Mouse (Mus musculus) CH12.LX (cell line): ENCODE results near the gene Rslcan18. TPM values are rescaled to one million over a fixed set of nuclear protein-coding genes. Genes with fewer than 3 reads are reported as not detected.

ENCODE experiments used
- DNase-seq: peaks from one replicate; pipeline ENCODE4 v3.0.0-alpha.2; 2013; ENCODE audit errors: extremely low read depth
- H3K27ac ChIP-seq: 2 replicates; pipeline ENCODE4 v1.5.1; 2012; ENCODE audit warnings: low read depth, mild to moderate bottlenecking, control low read depth, moderate library complexity; ENCODE audit not compliant: insufficient read depth
- H3K27me3 ChIP-seq: replicated peaks from 2 replicates; pipeline ENCODE3; 2012; ENCODE audit warnings: inconsistent platforms
- H3K36me3 ChIP-seq, 2 experiments: replicated peaks in 1 of 2; 2 replicates each; pipeline versions ENCODE3 to v1.6.1; 2012; ENCODE audit warnings: inconsistent platforms in 1 of 2, low read length in 1 of 2, mild to moderate bottlenecking in 1 of 2, mixed read lengths in 1 of 2, moderate library complexity in 1 of 2; ENCODE audit not compliant: control insufficient read depth in 1 of 2, insufficient read depth in 1 of 2
- H3K4me1 ChIP-seq, 2 experiments: 2 replicates each; pipeline ENCODE4 v1.6.1; 2012; ENCODE audit warnings: inconsistent platforms in 1 of 2, moderate library complexity in 1 of 2; ENCODE audit not compliant: insufficient read depth in 2 of 2, control insufficient read depth in 1 of 2
- H3K4me2 ChIP-seq: 2 replicates; pipeline ENCODE4 v1.6.1; 2012; ENCODE audit warnings: low read depth, mild to moderate bottlenecking, control low read depth; ENCODE audit not compliant: poor library complexity, insufficient read depth, severe bottlenecking
- H3K4me3 ChIP-seq, 3 experiments: fragments of 150-350 bp in 1 of 3; sonication (generic) in 1 of 3; replicated peaks in 1 of 3; 2 replicates each; pipeline versions ENCODE3 to v1.5.1; 2011 to 2012; ENCODE audit warnings: low read depth in 2 of 3, low read length in 2 of 3, mild to moderate bottlenecking in 2 of 3, moderate library complexity in 2 of 3, control low read depth in 1 of 3, improper control_type of control experiment in 1 of 3, inconsistent platforms in 1 of 3, mixed read lengths in 1 of 3; ENCODE audit not compliant: poor library complexity in 1 of 3
- H3K79me2 ChIP-seq: replicated peaks from 2 replicates; pipeline ENCODE4 v1.6.1; 2012; ENCODE audit warnings: mild to moderate bottlenecking, moderate library complexity; ENCODE audit not compliant: control insufficient read depth, poor library complexity, insufficient read depth, severe bottlenecking; ENCODE audit errors: extremely low read depth
- H3K9ac ChIP-seq: 2 replicates; pipeline ENCODE4 v1.6.1; 2012; ENCODE audit warnings: low read depth, mild to moderate bottlenecking, control low read depth, moderate library complexity; ENCODE audit not compliant: insufficient read depth
- H3K9me3 ChIP-seq: replicated peaks from 2 replicates; pipeline ENCODE3; 2012; ENCODE audit warnings: low read length, inconsistent platforms, mixed read lengths
- BHLHE40 ChIP-seq: IDR thresholded peaks from 2 replicates; pipeline ENCODE4 v1.6.1; 2011; ENCODE audit warnings: mild to moderate bottlenecking, low read depth, low read length, improper control_type of control experiment
- CHD1 ChIP-seq: IDR thresholded peaks from 2 replicates; pipeline ENCODE4 v1.6.1; 2012; ENCODE audit warnings: low read depth, low read length, improper control_type of control experiment, inconsistent platforms
- CHD2 ChIP-seq: IDR thresholded peaks from 2 replicates; pipeline ENCODE4 v1.6.1; 2011; ENCODE audit warnings: low read length, improper control_type of control experiment
- CTCF ChIP-seq, 2 experiments: IDR thresholded peaks in 1 of 2; conservative IDR thresholded peaks in 1 of 2; 2 replicates each; pipeline ENCODE4 v1.5.1; 2011 to 2012; ENCODE audit warnings: low read depth in 2 of 2, low read length in 2 of 2, improper control_type of control experiment in 1 of 2, inconsistent platforms in 1 of 2, mild to moderate bottlenecking in 1 of 2, moderate library complexity in 1 of 2
- ELF1 ChIP-seq: IDR thresholded peaks from 2 replicates; pipeline ENCODE4 v1.6.1; 2014; ENCODE audit warnings: low read depth, mild to moderate bottlenecking, inconsistent platforms, low read length, improper control_type of control experiment
- EP300 ChIP-seq: IDR thresholded peaks from 2 replicates; pipeline ENCODE4 v1.6.1; 2011; ENCODE audit warnings: low read length, improper control_type of control experiment
- ETS1 ChIP-seq: conservative IDR thresholded peaks from 2 replicates; pipeline ENCODE4 v1.6.1; 2012; ENCODE audit warnings: low read depth, mild to moderate bottlenecking, inconsistent platforms, low read length, improper control_type of control experiment, moderate library complexity
- GABPA ChIP-seq: IDR thresholded peaks from 2 replicates; pipeline ENCODE4 v1.6.1; 2012; ENCODE audit warnings: low read depth, low read length, improper control_type of control experiment, inconsistent platforms; ENCODE audit not compliant: insufficient replicate concordance
- HCFC1 ChIP-seq: IDR thresholded peaks from 2 replicates; pipeline ENCODE4 v1.6.1; 2012; ENCODE audit warnings: low read depth, mild to moderate bottlenecking, inconsistent platforms, low read length, improper control_type of control experiment
- IRF4 ChIP-seq: IDR thresholded peaks from 2 replicates; pipeline ENCODE4 v1.6.1; 2014; ENCODE audit warnings: low read depth, mild to moderate bottlenecking, inconsistent platforms, low read length, improper control_type of control experiment
- JUN ChIP-seq: IDR thresholded peaks from 2 replicates; pipeline ENCODE4 v1.6.1; 2011; ENCODE audit warnings: low read depth, mild to moderate bottlenecking, low read length, improper control_type of control experiment, moderate library complexity; ENCODE audit not compliant: insufficient read depth
- JUND ChIP-seq: conservative IDR thresholded peaks from 2 replicates; pipeline ENCODE4 v1.6.1; 2011; ENCODE audit warnings: low read depth, low read length, improper control_type of control experiment
- KAT2A ChIP-seq: IDR thresholded peaks from 2 replicates; pipeline ENCODE4 v1.6.1; 2012; ENCODE audit warnings: low read length, improper control_type of control experiment, inconsistent platforms; ENCODE audit not compliant: insufficient replicate concordance
- MAFK ChIP-seq: IDR thresholded peaks from 2 replicates; pipeline ENCODE4 v1.6.1; 2011; ENCODE audit warnings: low read length, improper control_type of control experiment; ENCODE audit not compliant: insufficient replicate concordance
- MAX ChIP-seq: IDR thresholded peaks from 2 replicates; pipeline ENCODE4 v1.6.1; 2011; ENCODE audit warnings: low read length, improper control_type of control experiment
- MAZ ChIP-seq: IDR thresholded peaks from 2 replicates; pipeline ENCODE4 v1.6.1; 2012; ENCODE audit warnings: low read depth, mild to moderate bottlenecking, inconsistent platforms, low read length, improper control_type of control experiment, moderate library complexity
- MEF2A ChIP-seq: IDR thresholded peaks from 2 replicates; pipeline ENCODE4 v1.6.1; 2014; ENCODE audit warnings: low read depth, mild to moderate bottlenecking, inconsistent platforms, low read length, improper control_type of control experiment, borderline replicate concordance
- MXI1 ChIP-seq: IDR thresholded peaks from 2 replicates; pipeline ENCODE4 v1.6.1; 2011; ENCODE audit warnings: mild to moderate bottlenecking, low read depth, low read length, improper control_type of control experiment
- MYC ChIP-seq: IDR thresholded peaks from 2 replicates; pipeline ENCODE4 v1.6.1; 2011; ENCODE audit warnings: low read depth, mild to moderate bottlenecking, improper control_type of control experiment, low read length
- NELFE ChIP-seq: IDR thresholded peaks from 2 replicates; pipeline ENCODE4 v1.6.1; 2011; ENCODE audit warnings: low read depth, low read length, improper control_type of control experiment
- PAX5 ChIP-seq: IDR thresholded peaks from 2 replicates; pipeline ENCODE4 v1.6.1; 2012; ENCODE audit warnings: low read length, inconsistent platforms, mixed read lengths
- POLR2A ChIP-seq: IDR thresholded peaks from 2 replicates; pipeline ENCODE4 v1.6.1; 2011; ENCODE audit warnings: low read depth, mild to moderate bottlenecking, improper control_type of control experiment, low read length
- POLR2AphosphoS2 ChIP-seq: IDR thresholded peaks from 2 replicates; pipeline ENCODE4 v1.6.1; 2011; ENCODE audit warnings: low read depth, low read length, improper control_type of control experiment
- RAD21 ChIP-seq: IDR thresholded peaks from 2 replicates; pipeline ENCODE4 v1.6.1; 2011; ENCODE audit warnings: low read depth, mild to moderate bottlenecking, low read length, improper control_type of control experiment, moderate library complexity
- RCOR1 ChIP-seq: conservative IDR thresholded peaks from 2 replicates; pipeline ENCODE4 v1.6.1; 2012; ENCODE audit warnings: low read depth, mild to moderate bottlenecking, inconsistent platforms, low read length, improper control_type of control experiment
- SIN3A ChIP-seq: IDR thresholded peaks from 2 replicates; pipeline ENCODE4 v1.6.1; 2012; ENCODE audit warnings: low read length, improper control_type of control experiment, inconsistent platforms
- SMC3 ChIP-seq: IDR thresholded peaks from 2 replicates; pipeline ENCODE4 v1.6.1; 2011; ENCODE audit warnings: low read depth, low read length, improper control_type of control experiment
- TBP ChIP-seq: conservative IDR thresholded peaks from 2 replicates; pipeline ENCODE4 v1.6.1; 2011; ENCODE audit warnings: low read depth, low read length, improper control_type of control experiment
- TCF12 ChIP-seq: IDR thresholded peaks from 2 replicates; pipeline ENCODE4 v1.6.1; 2014; ENCODE audit warnings: low read depth, mild to moderate bottlenecking, inconsistent platforms, low read length, improper control_type of control experiment
- USF2 ChIP-seq: conservative IDR thresholded peaks from 2 replicates; pipeline ENCODE4 v1.6.1; 2011; ENCODE audit warnings: low read depth, low read length, improper control_type of control experiment
- ZC3H11A ChIP-seq: IDR thresholded peaks from 2 replicates; pipeline ENCODE4 v1.6.1; 2012; ENCODE audit warnings: low read depth, mild to moderate bottlenecking, inconsistent platforms, low read length, improper control_type of control experiment
- ZKSCAN1 ChIP-seq: IDR thresholded peaks from 2 replicates; pipeline ENCODE4 v1.6.1; 2012; ENCODE audit warnings: low read depth, inconsistent platforms, low read length, improper control_type of control experiment, borderline replicate concordance
- ZMIZ1 ChIP-seq: IDR thresholded peaks from 2 replicates; pipeline ENCODE4 v1.6.1; 2012; ENCODE audit warnings: low read depth, mild to moderate bottlenecking, inconsistent platforms, low read length, improper control_type of control experiment
- dilution Hi-C: fragments of 300-500 bp; cut with MboI; formaldehyde crosslinking; loops from 2 replicates; pipeline ENCODE4 v1.14.3; 2020; ENCODE audit warnings: low sequenced_read_pairs; ENCODE audit not compliant: extremely low pct_unique_long_range_greater_than_20kb, extremely low pct_ligation_motif_present
- in situ Hi-C: fragments of 300-500 bp; cut with MboI; formaldehyde crosslinking; loops from 3 replicates; pipeline ENCODE4 v1.14.3; 2019; ENCODE audit warnings: low sequenced_read_pairs, low pct_ligation_motif_present, low pct_unique_long_range_greater_than_20kb, mixed read lengths
- polyA plus RNA-seq: library from polyadenylated mRNA; unstranded; fragments of >175 nt; gene quantifications from 2 replicates; pipeline ENCODE4 v1.2.1, GENCODE M21; 2012; ENCODE audit warnings: low read depth; ENCODE audit not compliant: insufficient read length
- total RNA-seq, 2 experiments: library from RNA; depleted of rRNA; stranded (reverse); fragments of 300-350 nt in 1 of 2; fragments of >200 nt in 1 of 2; gene quantifications; 2 replicates each; pipeline ENCODE4 v1.2.3; 2012 to 2014

The Rslcan18 gene
- total and polyA plus RNA-seq, 3 experiments = 0.20 to 0.81 (median 0.55) TPM

DNA sequence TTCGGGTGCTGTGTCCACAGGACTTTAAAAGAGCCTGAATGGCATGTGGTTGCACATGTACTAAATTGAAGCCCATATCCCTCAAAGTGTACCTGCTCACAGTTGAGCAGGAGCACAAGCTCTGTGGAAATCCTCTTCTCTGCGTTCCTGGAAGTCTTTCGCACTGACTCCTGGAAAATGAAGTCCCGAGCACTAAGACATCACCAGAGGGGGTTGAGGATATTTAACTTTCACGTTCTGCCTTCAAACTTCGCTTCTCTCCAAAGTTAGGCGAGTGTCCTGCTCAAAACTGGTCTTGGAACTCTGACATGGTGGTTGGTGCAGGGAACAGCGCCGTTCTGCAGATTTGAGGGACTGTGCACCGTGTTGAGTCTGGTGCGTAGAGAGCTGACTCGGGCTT, 4.0 kb downstream of the Rslcan18 start:
- dilution Hi-C loops = no loop called here

DNA sequence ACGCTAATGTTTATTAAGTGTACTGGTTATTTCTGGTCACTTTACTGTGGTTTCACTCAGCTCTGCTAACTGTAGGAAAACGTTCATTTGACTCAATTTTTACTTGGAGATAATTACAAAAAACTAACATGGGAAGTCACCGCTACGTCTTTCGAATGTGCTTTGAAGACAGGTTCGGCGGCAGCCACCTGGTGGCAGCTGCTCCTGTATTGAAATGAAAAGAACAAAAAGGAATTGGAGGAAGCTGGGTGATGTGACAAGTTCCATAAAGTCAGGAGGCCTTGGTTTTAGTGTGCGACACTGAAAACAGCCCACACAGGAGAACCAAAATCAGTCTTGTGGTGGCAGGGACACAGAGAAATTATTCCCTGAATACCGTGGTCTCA, 7.2 kb downstream of the Rslcan18 start:
- peak overlapping the region; percentile 46 to 91 (median 66) for H3K4me3 ChIP-seq
- H3K27ac ChIP-seq = no peak overlapping the region
- dilution Hi-C loops = no loop called here
- peaks cover 9 to 13% of the 10 kb centered on the region in 2 experiments for H3K36me3 ChIP-seq
- peak overlapping the region; percentile 60; the same call in 1 of the 2 replicates for H3K4me2 ChIP-seq
- peak overlapping the region; percentile 28 for H3K9ac ChIP-seq
- no peaks in the 10 kb centered on the region for H3K27me3 ChIP-seq
- peaks cover 5 to 22% of the 10 kb centered on the region in 2 experiments for H3K4me1 ChIP-seq
- in situ Hi-C loops = no loop called here
- no peaks in the 10 kb centered on the region for H3K9me3 ChIP-seq
- H3K79me2 ChIP-seq = 0 out of 2 replicates have a peak, but pooled peaks cover 4% of the 10 kb centered on the region
- DNase-seq = no peak
- no peak for TF ChIP-seq IRF4
- no peak for TF ChIP-seq GABPA
- TF ChIP-seq PAX5 = no peak
- TF ChIP-seq ZC3H11A = no peak
- TF ChIP-seq CHD2 = no peak
- no peak for TF ChIP-seq ETS1
- no peak for TF ChIP-seq NELFE
- TF ChIP-seq RCOR1 = no peak
- TF ChIP-seq KAT2A = no peak
- TF ChIP-seq ZKSCAN1 = no peak
- TF ChIP-seq TCF12 = no peak
- TF ChIP-seq MYC = no peak; the same call in none of the 2 replicates
- no peak for TF ChIP-seq POLR2AphosphoS2
- peak; percentile 5; the same call in 1 of the 2 replicates for TF ChIP-seq TBP
- TF ChIP-seq HCFC1 = no peak
- no peak for TF ChIP-seq EP300
- TF ChIP-seq SIN3A = no peak
- no peak for TF ChIP-seq BHLHE40
- TF ChIP-seq JUN = no peak
- no peak for TF ChIP-seq USF2
- no peak for TF ChIP-seq MAZ
- peak; percentile 6; the same call in 1 of the 2 replicates for TF ChIP-seq MEF2A
- no peak for TF ChIP-seq MAFK
- 0 out of 2 replicates have a peak, but pooled peaks have one; percentile 13 for TF ChIP-seq MXI1
- TF ChIP-seq ELF1 = no peak
- TF ChIP-seq POLR2A = no peak
- no peak for TF ChIP-seq CHD1
- no peak for TF ChIP-seq ZMIZ1

More for the DNA sequence above, 4.0 kb downstream of the Rslcan18 start:
- Histone ChIP-seq H3K4me2 (no peak overlapping the region), H3K4me1 (peaks cover 5 to 13% of the 10 kb centered on the region in 2 experiments), H3K9me3 (no peaks in the 10 kb centered on the region), H3K4me3 (no peak overlapping the region), H3K9ac (no peak overlapping the region), H3K27me3 (no peaks in the 10 kb centered on the region), H3K27ac (no peak overlapping the region), H3K36me3 (no peaks in the 10 kb centered on the region), H3K79me2 (0 out of 2 replicates have a peak, but pooled peaks cover 4% of the 10 kb centered on the region)
- in situ Hi-C loops = no loop called here
- DNase-seq = no peak
- no peak for TF ChIP-seq SIN3A
- no peak for TF ChIP-seq CTCF (conservative IDR thresholded peaks at IDR 0.05 in 1 of 2, IDR thresholded peaks at IDR 0.05 in 1 of 2; ENCODE audit: low read depth in 2 of 2, low read length in 2 of 2)
- no peak for TF ChIP-seq RAD21
- TF ChIP-seq ZMIZ1 = no peak
- TF ChIP-seq ZKSCAN1 = no peak
- TF ChIP-seq CHD2 = no peak
- no peak for TF ChIP-seq JUND
- no peak for TF ChIP-seq SMC3
- no peak for TF ChIP-seq NELFE
- TF ChIP-seq MAX = no peak
- TF ChIP-seq RCOR1 = no peak
- no peak for TF ChIP-seq MXI1
- no peak for TF ChIP-seq BHLHE40
- TF ChIP-seq ZC3H11A = no peak
- TF ChIP-seq KAT2A = no peak
